Mouse (Mus musculus): ENCODE measurements at regions not wholly inside any gene's neighbourhood (a gene's known extent, or its start where the extent isn't known, plus 50 kb on each side); places are given as distances from the start of the nearest gene placed in this dataset.

- no peak for TF ChIP-seq CTCF (IDR thresholded peaks at IDR 0.05; ENCODE audit: control insufficient read depth, insufficient read depth, low read length)
- TF ChIP-seq POLR2A (IDR thresholded peaks at IDR 0.05; ENCODE audit: borderline replicate concordance, control insufficient read depth, low read depth, low read length), result no peak
Measured at GRCm38 (mm10) chr13:101470560-101471247, 297.3 kb downstream of the Pik3r1 start.
